Mouse (Mus musculus): ENCODE measurements around the gene Xdh. TPM values are rescaled to one million over a fixed set of nuclear protein-coding genes. Genes with fewer than 3 reads are reported as not detected.
"Not testable (repeated sequence)": the region's sequence is repeated elsewhere in the genome, so short reads cannot be mapped to it uniquely, and the experiment has no call there.

The Xdh gene
- total RNA-seq, 4 experiments from 2014 or later, result 39.6 to 64.1 (median 43.9) TPM

GRCm38 (mm10) chr17:73882194-73882593 is 67.8 kb downstream of the Xdh start:
- DNase-seq (ENCODE audit: low spot score in 2 of 2), result peak; percentile 33 to 59

- no peak for DNase-seq (ENCODE audit: low spot score in 2 of 2)
Measured at GRCm38 (mm10) chr17:73881295-73881694, 68.7 kb downstream of the Xdh start.

- no peak for DNase-seq (ENCODE audit: low spot score in 2 of 2)
Measured at GRCm38 (mm10) chr17:73880286-73880685, 69.7 kb downstream of the Xdh start.

GRCm38 (mm10) chr17:73879262-73879916 is 70.6 kb downstream of the Xdh start:
- no peak for DNase-seq (ENCODE audit: low spot score in 2 of 2)

GRCm38 (mm10) chr17:73875674-73876073 is 74.3 kb downstream of the Xdh start:
- no peak for DNase-seq (ENCODE audit: low spot score in 2 of 2)

GRCm38 (mm10) chr17:73875268-73875667 is 74.7 kb downstream of the Xdh start:
- DNase-seq (ENCODE audit: low spot score in 2 of 2), result no peak

GRCm38 (mm10) chr17:73870956-73871605 is 78.9 kb downstream of the Xdh start:
- DNase-seq (ENCODE audit: low spot score in 2 of 2), result no peak

- no peak for DNase-seq (ENCODE audit: low spot score in 2 of 2)
Measured at GRCm38 (mm10) chr17:73869008-73869685, 80.8 kb downstream of the Xdh start.

- DNase-seq (ENCODE audit: low spot score in 2 of 2), result no peak
Measured at GRCm38 (mm10) chr17:73853717-73854116, 96.3 kb downstream of the Xdh start.

- DNase-seq (ENCODE audit: low spot score in 2 of 2), result no peak
Measured at GRCm38 (mm10) chr17:73853041-73853440, 97.0 kb downstream of the Xdh start.

- DNase-seq (ENCODE audit: low spot score in 2 of 2), result no peak
Measured at GRCm38 (mm10) chr17:73847399-73847798, 102.6 kb downstream of the Xdh start.

- DNase-seq (ENCODE audit: low spot score in 2 of 2), result no peak
Measured at GRCm38 (mm10) chr17:73845632-73846031, 104.4 kb downstream of the Xdh start.

GRCm38 (mm10) chr17:73842963-73843362 is 107.0 kb downstream of the Xdh start:
- no peak for DNase-seq (ENCODE audit: low spot score in 2 of 2)

GRCm38 (mm10) chr17:73839876-73840275 is 110.1 kb downstream of the Xdh start:
- not testable (repeated sequence) for DNase-seq (ENCODE audit: low spot score in 2 of 2)

- no peak for DNase-seq (ENCODE audit: low spot score in 2 of 2)
Measured at GRCm38 (mm10) chr17:73839086-73839835, 110.7 kb downstream of the Xdh start.

- DNase-seq (ENCODE audit: low spot score in 2 of 2), result no peak
Measured at GRCm38 (mm10) chr17:73837244-73837643, 112.8 kb downstream of the Xdh start.

GRCm38 (mm10) chr17:73836601-73837000 is 113.4 kb downstream of the Xdh start:
- no peak for DNase-seq (ENCODE audit: low spot score in 2 of 2)

Other genes with a start within 250 kb of the Xdh start
- gene Galnt14, start 239.7 kb downstream of the Xdh start, total RNA-seq (2022), result not detected
- 1 to 10 TPM; 5.3 to 6.8 (median 5.5) TPM for gene Ehd3, start 146.1 kb downstream of the Xdh start, total RNA-seq (2022)
- gene Srd5a2, start 97.7 kb upstream of the Xdh start, total RNA-seq (2022), result under 1 TPM in 2 of 4 experiments, not detected in 2; 0.35 to 0.80 TPM